Mouse (Mus musculus): ENCODE measurements around the gene Slc35b3.

The Slc35b3 gene

GRCm38 (mm10) chr13:38960063-38961050 is at the start of gene Slc35b3:
Gene Slc35b3, minus strand, starts transcription at chr13:38960875.
- DNase-seq (ENCODE audit: low spot score): peak; percentile 72

GRCm38 (mm10) chr13:39010280-39010679 is 49.6 kb upstream of the Slc35b3 start:
- DNase-seq (ENCODE audit: low spot score): no peak

GRCm38 (mm10) chr13:39003101-39003762 is 42.6 kb upstream of the Slc35b3 start:
- no peak for DNase-seq (ENCODE audit: low spot score)

- no peak for DNase-seq (ENCODE audit: low spot score)
These were observed 41.7 kb upstream of the Slc35b3 start for GRCm38 (mm10) chr13:39002424-39002823.

GRCm38 (mm10) chr13:39001434-39001833 is 40.8 kb upstream of the Slc35b3 start:
- DNase-seq (ENCODE audit: low spot score): no peak

GRCm38 (mm10) chr13:38998958-38999357 is 38.3 kb upstream of the Slc35b3 start:
- no peak for DNase-seq (ENCODE audit: low spot score)

- no peak for DNase-seq (ENCODE audit: low spot score)
These were observed 31.9 kb upstream of the Slc35b3 start for GRCm38 (mm10) chr13:38992529-38992928.

GRCm38 (mm10) chr13:38983751-38984150 is 23.1 kb upstream of the Slc35b3 start:
- DNase-seq (ENCODE audit: low spot score): no peak

GRCm38 (mm10) chr13:38980900-38981299 is 20.2 kb upstream of the Slc35b3 start:
- DNase-seq (ENCODE audit: low spot score): no peak

GRCm38 (mm10) chr13:38976978-38977377 is 16.3 kb upstream of the Slc35b3 start:
- DNase-seq (ENCODE audit: low spot score): no peak

GRCm38 (mm10) chr13:38975853-38976252 is 15.2 kb upstream of the Slc35b3 start:
- DNase-seq (ENCODE audit: low spot score): no peak

GRCm38 (mm10) chr13:38972602-38973001 is 11.9 kb upstream of the Slc35b3 start:
- no peak for DNase-seq (ENCODE audit: low spot score)

- DNase-seq (ENCODE audit: low spot score): no peak
These were observed 10.4 kb upstream of the Slc35b3 start for GRCm38 (mm10) chr13:38971047-38971446.

GRCm38 (mm10) chr13:38967518-38967917 is 6.8 kb upstream of the Slc35b3 start:
- DNase-seq (ENCODE audit: low spot score): no peak

- no peak for DNase-seq (ENCODE audit: low spot score)
These were observed 6.3 kb upstream of the Slc35b3 start for GRCm38 (mm10) chr13:38966922-38967448.

- DNase-seq (ENCODE audit: low spot score): no peak
These were observed 2.1 kb upstream of the Slc35b3 start for GRCm38 (mm10) chr13:38962771-38963170.

- DNase-seq (ENCODE audit: low spot score): no peak
These were observed 2.6 kb downstream of the Slc35b3 start for GRCm38 (mm10) chr13:38958037-38958436.

GRCm38 (mm10) chr13:38946296-38947012 is 14.2 kb downstream of the Slc35b3 start:
- no peak for DNase-seq (ENCODE audit: low spot score)

- DNase-seq (ENCODE audit: low spot score): no peak
These were observed 14.9 kb downstream of the Slc35b3 start for GRCm38 (mm10) chr13:38945767-38946166.

- DNase-seq (ENCODE audit: low spot score): no peak
These were observed 15.7 kb downstream of the Slc35b3 start for GRCm38 (mm10) chr13:38944951-38945350.

- no peak for DNase-seq (ENCODE audit: low spot score)
These were observed 18.9 kb downstream of the Slc35b3 start for GRCm38 (mm10) chr13:38941786-38942185.

GRCm38 (mm10) chr13:38941280-38941679 is 19.4 kb downstream of the Slc35b3 start:
- no peak for DNase-seq (ENCODE audit: low spot score)

Data from ovary, postnatal 10 days (tissue).